Mouse (Mus musculus) liver, embryonic 11.5 days (tissue): ENCODE measurements around the gene Gjd3. TPM values are rescaled to one million over a fixed set of nuclear protein-coding genes. Genes with fewer than 3 reads are reported as not detected.

Experiments used
- ATAC-seq: fragments of 200-750 bp; cut with Nextera tagmentation; replicated peaks from 2 replicates; pipeline ENCODE4 v1.8.0; 2017; ENCODE audit warnings: moderate number of reproducible peaks, mild to moderate bottlenecking, moderate TSS enrichment, moderate library complexity; ENCODE audit not compliant: low FRiP score
- DNase-seq: peaks from one replicate; pipeline ENCODE4 v3.0.0-alpha.2; 2017; ENCODE audit warnings: low spot score
- H3K27ac ChIP-seq: fragments of 300-500 bp; sonication (generic); 2 replicates; pipeline ENCODE4 v1.5.1; 2014; ENCODE audit warnings: mild to moderate bottlenecking, low read depth, low read length, control low read depth
- H3K27me3 ChIP-seq: fragments of 300-500 bp; sonication (generic); replicated peaks from 2 replicates; pipeline ENCODE4 v1.6.1; 2014; ENCODE audit warnings: low read length, mixed read lengths; ENCODE audit not compliant: control insufficient read depth, insufficient read depth
- H3K36me3 ChIP-seq: fragments of 300-500 bp; sonication (generic); 2 replicates; pipeline ENCODE4 v1.6.1; 2014; ENCODE audit warnings: mild to moderate bottlenecking, low read length, moderate library complexity, mixed read lengths; ENCODE audit not compliant: control insufficient read depth, insufficient read depth
- H3K4me1 ChIP-seq: fragments of 300-500 bp; sonication (generic); replicated peaks from 2 replicates; pipeline ENCODE4 v1.6.1; 2014; ENCODE audit warnings: low read length, mixed read lengths; ENCODE audit not compliant: control insufficient read depth, insufficient read depth
- H3K4me2 ChIP-seq: fragments of 300-500 bp; sonication (generic); 2 replicates; pipeline ENCODE4 v1.6.1; 2014; ENCODE audit warnings: mild to moderate bottlenecking, control low read depth, moderate library complexity
- H3K4me3 ChIP-seq: fragments of 300-500 bp; sonication (generic); 2 replicates; pipeline ENCODE4 v1.5.1; 2014; ENCODE audit warnings: low read depth, low read length, control low read depth
- H3K9ac ChIP-seq: fragments of 300-500 bp; sonication (generic); 2 replicates; pipeline ENCODE4 v1.6.1; 2014; ENCODE audit warnings: low read depth, low read length, control low read depth
- H3K9me3 ChIP-seq: fragments of 300-500 bp; sonication (generic); 2 replicates; pipeline ENCODE4 v1.6.1; 2016; ENCODE audit warnings: low read length, inconsistent platforms, mixed read lengths; ENCODE audit not compliant: control insufficient read depth
- WGBS: fragments of 180-500 bp; shearing (Covaris S2); extraction: QIAGEN DNeasy Blood & Tissue Kit; methylation state at CpG from one replicate; pipeline ENCODE4 v1.1.7; 2014; 5-methylcytosine and 5-hydroxymethylcytosine counted together
- polyA plus RNA-seq: library from polyadenylated mRNA; unstranded; fragments of >200 nt; fragmentation: Nextera tagmentation; extraction: Ambion mirVana; gene quantifications from 2 replicates; pipeline ENCODE4 v1.2.1, GENCODE M21; 2014

Gene Gjd3
- polyA plus RNA-seq, 1 experiment from 2014 or later: 0.21 TPM

GRCm38 (mm10) chr11:98961766-98962165 lies 21.1 kb downstream of the Gjd3 start:
- ATAC-seq (no peak), DNase-seq (peak; percentile 34)
- Histone ChIP-seq H3K4me3 (peak overlapping the region; percentile 73), H3K27ac (no peak overlapping the region; the same call in 1 of the 2 replicates), H3K27me3 (peaks cover 39% of the 10 kb centered on the region), H3K9ac (peak overlapping the region; percentile 51), H3K36me3 (no peaks in the 10 kb centered on the region), H3K4me1 (peaks cover 76% of the 10 kb centered on the region), H3K9me3 (no peaks in the 10 kb centered on the region), H3K4me2 (peak overlapping the region; percentile 100)
- 13% methylated on average over 8 of the region's 8 CpGs for WGBS

GRCm38 (mm10) chr11:98961051-98961592 lies 21.7 kb downstream of the Gjd3 start:
- Histone ChIP-seq H3K4me3 (peak overlapping the region; percentile 73), H3K36me3 (no peaks in the 10 kb centered on the region), H3K27me3 (peaks cover 39% of the 10 kb centered on the region), H3K9ac (peak overlapping the region; percentile 71), H3K27ac (peak overlapping the region; percentile 80; the same call in 1 of the 2 replicates), H3K9me3 (no peaks in the 10 kb centered on the region), H3K4me1 (peaks cover 72% of the 10 kb centered on the region), H3K4me2 (peak overlapping the region; percentile 100)
- ATAC-seq (no peak), DNase-seq (peak; percentile 43)
- WGBS: 5% methylated on average over 18 of the region's 18 CpGs

GRCm38 (mm10) chr11:98960313-98960906 lies 22.4 kb downstream of the Gjd3 start:
- peak overlapping the region; percentile 100 for H3K4me2 ChIP-seq
- peak; percentile 38; the same call in 1 of the 2 replicates for ATAC-seq
- peak overlapping the region; percentile 73 for H3K4me3 ChIP-seq
- peaks cover 39% of the 10 kb centered on the region for H3K27me3 ChIP-seq
- under 1% methylated on average over 53 of the region's 53 CpGs for WGBS
- H3K27ac ChIP-seq: peak overlapping the region; percentile 80
- no peaks in the 10 kb centered on the region for H3K36me3 ChIP-seq
- no peaks in the 10 kb centered on the region for H3K9me3 ChIP-seq
- H3K4me1 ChIP-seq: peaks cover 70% of the 10 kb centered on the region
- peak overlapping the region; percentile 71 for H3K9ac ChIP-seq
- peak; percentile 83 for DNase-seq

GRCm38 (mm10) chr11:98959437-98960312 lies 23.1 kb downstream of the Gjd3 start:
- 1% methylated on average over 43 of the region's 43 CpGs for WGBS
- peaks cover 70% of the 10 kb centered on the region for H3K4me1 ChIP-seq
- H3K27me3 ChIP-seq: peaks cover 36% of the 10 kb centered on the region
- H3K4me2 ChIP-seq: peak overlapping the region; percentile 100
- DNase-seq (peak; percentile 82), ATAC-seq (peak; percentile 77)
- H3K9ac ChIP-seq: peak overlapping the region; percentile 71
- H3K4me3 ChIP-seq: peak overlapping the region; percentile 73
- peak overlapping the region; percentile 80 for H3K27ac ChIP-seq
- no peaks in the 10 kb centered on the region for H3K9me3 ChIP-seq
- H3K36me3 ChIP-seq: no peaks in the 10 kb centered on the region

GRCm38 (mm10) chr11:98956340-98956739 lies 26.5 kb downstream of the Gjd3 start:
- H3K27ac ChIP-seq: no peak overlapping the region
- H3K9ac ChIP-seq: no peak overlapping the region
- DNase-seq (no peak), ATAC-seq (no peak)
- H3K9me3 ChIP-seq: no peaks in the 10 kb centered on the region
- H3K36me3 ChIP-seq: 0 out of 2 replicates have a peak, but pooled peaks cover 3% of the 10 kb centered on the region
- peaks cover 12% of the 10 kb centered on the region for H3K27me3 ChIP-seq
- H3K4me2 ChIP-seq: no peak overlapping the region
- 66% methylated on average over 10 of the region's 10 CpGs for WGBS
- H3K4me1 ChIP-seq: peaks cover 55% of the 10 kb centered on the region
- no peak overlapping the region for H3K4me3 ChIP-seq

GRCm38 (mm10) chr11:98955707-98956235 lies 27.0 kb downstream of the Gjd3 start:
- Histone ChIP-seq H3K36me3 (peaks cover 3% of the 10 kb centered on the region; the same call in 1 of the 2 replicates), H3K27ac (peak overlapping the region; percentile 73), H3K4me3 (no peak overlapping the region), H3K27me3 (peaks cover 6% of the 10 kb centered on the region), H3K4me1 (peaks cover 49% of the 10 kb centered on the region), H3K9ac (no peak overlapping the region), H3K9me3 (no peaks in the 10 kb centered on the region), H3K4me2 (no peak overlapping the region)
- no peak for ATAC-seq
- WGBS: 30% methylated on average over 7 of the region's 7 CpGs
- DNase-seq: no peak

- Histone ChIP-seq H3K9me3 (no peaks in the 10 kb centered on the region), H3K9ac (peak overlapping the region; percentile 5; the same call in 1 of the 2 replicates), H3K36me3 (peaks cover 5% of the 10 kb centered on the region; the same call in 1 of the 2 replicates), H3K4me1 (peaks cover 44% of the 10 kb centered on the region), H3K4me3 (no peak overlapping the region), H3K4me2 (peak overlapping the region; percentile 38), H3K27ac (peak overlapping the region; percentile 73), H3K27me3 (0 out of 2 replicates have a peak, but pooled peaks cover under 1% of the 10 kb centered on the region)
- ATAC-seq (0 out of 2 replicates have a peak, but pooled peaks have one; percentile 13), DNase-seq (no peak)
- WGBS: 22% methylated on average over 17 of the region's 17 CpGs
Measured at GRCm38 (mm10) chr11:98954801-98955706, 27.8 kb downstream of the Gjd3 start.
